Mouse (Mus musculus): ENCODE results near the gene Brsk1.
A peak's percentile ranks its signal among the peaks of the same experiment; 100 is the strongest.

The Brsk1 gene

GRCm38 (mm10) chr7:4740309-4740727, 49.9 kb downstream of the Brsk1 start:
- DNase-seq = peak in 1 of 2 experiments; percentile 18

- DNase-seq = peak; percentile 71 to 77
These were observed 50.7 kb downstream of the Brsk1 start for GRCm38 (mm10) chr7:4741151-4741550.

- DNase-seq = no peak
These were observed 51.5 kb downstream of the Brsk1 start for GRCm38 (mm10) chr7:4741672-4742481.

- no peak for DNase-seq
These were observed 52.0 kb downstream of the Brsk1 start for GRCm38 (mm10) chr7:4742482-4742819.

- DNase-seq = peak in 1 of 2 experiments; percentile 49
These were observed 53.0 kb downstream of the Brsk1 start for GRCm38 (mm10) chr7:4743354-4743753.

GRCm38 (mm10) chr7:4744886-4745285, 54.5 kb downstream of the Brsk1 start:
- DNase-seq = no peak

GRCm38 (mm10) chr7:4746326-4746980, 56.0 kb downstream of the Brsk1 start:
- no peak for DNase-seq

- no peak for DNase-seq
These were observed 56.9 kb downstream of the Brsk1 start for GRCm38 (mm10) chr7:4747156-4747899.

GRCm38 (mm10) chr7:4748321-4748720, 57.9 kb downstream of the Brsk1 start:
- no peak for DNase-seq

- DNase-seq = no peak
These were observed 58.8 kb downstream of the Brsk1 start for GRCm38 (mm10) chr7:4749169-4749568.

GRCm38 (mm10) chr7:4751971-4752820, 61.8 kb downstream of the Brsk1 start:
- DNase-seq = peak; percentile 30 to 48

- DNase-seq = peak; percentile 82 to 86
These were observed 62.6 kb downstream of the Brsk1 start, which contains the start of gene Cox6b2 for GRCm38 (mm10) chr7:4752821-4753570. Gene Cox6b2 (minus strand): TSS chr7:4753094.

- peak in 1 of 2 experiments; percentile 27 for DNase-seq
These were observed 69.3 kb downstream of the Brsk1 start for GRCm38 (mm10) chr7:4759670-4760069.

- no peak for DNase-seq
These were observed 74.7 kb downstream of the Brsk1 start for GRCm38 (mm10) chr7:4764946-4765710.

Data from lung, adult 18-20 months (tissue).